8 mouse cellular contexts compared by ENCODE assay signal in the genomic region with DNA sequence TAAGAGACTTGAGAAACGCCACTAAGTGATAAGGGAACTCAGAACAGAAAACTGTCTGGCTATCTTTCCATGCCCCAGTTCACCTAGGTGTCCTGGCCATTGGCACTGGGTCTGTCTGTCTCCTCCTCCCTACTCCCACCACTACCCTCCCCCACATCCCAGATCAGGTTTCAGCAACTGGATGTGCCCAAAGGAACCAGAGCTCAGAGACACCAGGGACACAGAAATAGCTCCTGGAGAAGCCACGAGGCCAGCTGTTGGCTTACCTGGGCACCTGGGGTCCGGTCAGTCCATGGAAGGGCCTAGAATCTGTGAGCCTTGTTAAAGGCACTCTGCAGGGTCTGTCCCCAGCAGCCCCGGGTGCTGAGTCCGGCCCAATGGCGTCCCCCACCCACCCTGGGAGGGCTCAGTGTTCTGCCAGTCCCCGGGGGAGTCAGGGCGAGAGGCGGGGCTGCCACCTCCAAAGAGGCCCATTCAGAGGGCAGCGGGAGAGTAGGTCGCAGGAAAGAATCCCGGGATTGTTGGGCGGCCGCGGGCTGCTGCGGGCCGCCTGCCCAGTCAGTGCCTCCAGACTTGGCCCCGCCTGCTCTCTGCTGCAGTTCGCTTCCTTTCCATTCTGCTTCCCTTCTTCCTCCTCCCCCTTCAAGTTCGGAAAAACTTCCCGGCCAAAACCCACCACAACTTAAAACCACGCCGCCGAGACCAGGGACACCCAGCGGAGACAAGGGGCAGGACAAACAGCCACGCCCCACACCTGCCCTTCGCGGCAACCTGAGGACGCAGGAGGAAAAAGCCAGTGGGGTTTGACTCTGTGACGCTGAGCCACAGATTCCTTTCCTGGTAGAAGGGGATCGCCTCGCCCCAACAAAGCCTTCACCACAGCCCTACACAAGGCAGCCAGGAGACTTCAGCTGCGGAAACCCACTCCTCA.
DNase-seq lines count a peak whose midpoint lies in the region; ATAC-seq and TF ChIP-seq lines count a peak whose summit lies in the region.

No protein-coding gene starts in this region.

- H3ac ChIP-seq in C2C12 (ENCODE audit: control insufficient read depth, insufficient read length, low read depth), result peak overlapping the region; percentile 77

- 0 out of 2 replicates have a peak overlapping the region, but pooled peaks have one; percentile 40 for H3K27ac ChIP-seq in liver, embryonic 16.5 days (ENCODE audit: low read length)
- H3K27ac ChIP-seq in neural tube, embryonic 13.5 days (replicated peaks), result peak overlapping the region; percentile 74

- peak overlapping the region; percentile 42 for H3K4me2 ChIP-seq in liver, embryonic 16.5 days (ENCODE audit: low read depth, low read length)
- H3K4me2 ChIP-seq in neural tube, embryonic 13.5 days, result peak overlapping the region; percentile 76

- no peaks in the 10 kb centered on the region for H3K9me3 ChIP-seq in liver, embryonic 16.5 days (replicated peaks; ENCODE audit: control insufficient read depth, low read length)
- no peaks in the 10 kb centered on the region for H3K9me3 ChIP-seq in neural tube, embryonic 13.5 days

- no peak for TF ChIP-seq CTCF in C2C12 (IDR thresholded peaks at IDR 0.05; ENCODE audit: control insufficient read depth, insufficient read depth, insufficient read length)

- no peaks in the 10 kb centered on the region for H3K27me3 ChIP-seq in C2C12 (ENCODE audit: control insufficient read depth, insufficient read depth, insufficient read length)
- no peaks in the 10 kb centered on the region for H3K27me3 ChIP-seq in liver, embryonic 16.5 days (ENCODE audit: control insufficient read depth, insufficient read depth, low read depth, low read length)
- H3K27me3 ChIP-seq in neural tube, embryonic 13.5 days, result peaks cover 5% of the 10 kb centered on the region

- no peaks in the 10 kb centered on the region; the same call in 1 of the 2 replicates for H3K4me1 ChIP-seq in liver, embryonic 16.5 days (ENCODE audit: control insufficient read depth, low read depth, low read length)
- H3K4me1 ChIP-seq in neural tube, embryonic 13.5 days (replicated peaks), result peaks cover 38% of the 10 kb centered on the region

- peak; percentile 82 for ATAC-seq in frontal cortex, adult (ENCODE audit: low TSS enrichment)
- peak; percentile 61 for ATAC-seq in liver, embryonic 16.5 days (ENCODE audit: low read depth)
- peak; percentile 86 for ATAC-seq in neural tube, embryonic 13.5 days (ENCODE audit: low read depth)

- H3K79me2 ChIP-seq in C2C12 (ENCODE audit: control insufficient read depth, insufficient read depth), result peaks cover 65% of the 10 kb centered on the region

- peak; percentile 40 for DNase-seq in cerebellum, adult 8-10 months
- peak; percentile 56 for DNase-seq in heart, postnatal 25 days (ENCODE audit: low spot score)
- DNase-seq in layer of hippocampus, adult 18-20 months (ENCODE audit: low spot score in 2 of 2), result peak; percentile 69 to 79
- peak; percentile 45 for DNase-seq in thymus, postnatal 4 days

- peak overlapping the region; percentile 23; the same call in 1 of the 2 replicates for H3K9ac ChIP-seq in liver, embryonic 16.5 days (ENCODE audit: low read depth, low read length)
- H3K9ac ChIP-seq in neural tube, embryonic 13.5 days, result peak overlapping the region; percentile 67

- peaks cover 28% of the 10 kb centered on the region for H3K36me3 ChIP-seq in C2C12 (ENCODE audit: control insufficient read depth, insufficient read depth)
- no peaks in the 10 kb centered on the region for H3K36me3 ChIP-seq in liver, embryonic 16.5 days (ENCODE audit: control insufficient read depth, insufficient read depth)
- H3K36me3 ChIP-seq in neural tube, embryonic 13.5 days, result no peaks in the 10 kb centered on the region

- intact Hi-C loops in heart, postnatal 25 days (cut with DNase I), result loop anchor here (2.0 to 5.0 kb wide), 2 partner anchors 18 to 54 kb away; no protein-coding TSS in a partner anchor

- peaks cover 45% of the 10 kb centered on the region for H3K79me3 ChIP-seq in C2C12 (ENCODE audit: low read depth)

- H3K4me3 ChIP-seq in C2C12 (ENCODE audit: insufficient read depth, poor library complexity, severe bottlenecking), result peak overlapping the region; percentile 63
- peak overlapping the region; percentile 41 for H3K4me3 ChIP-seq in liver, embryonic 16.5 days (ENCODE audit: low read depth, low read length)
- peak overlapping the region; percentile 41 for H3K4me3 ChIP-seq in neural tube, embryonic 13.5 days

- 3% methylated on average over 33 of the region's 33 CpGs for WGBS in liver, embryonic 16.5 days (ENCODE audit: insufficient replicate concordance)
- under 1% methylated on average over 33 of the region's 33 CpGs for WGBS in neural tube, embryonic 13.5 days

TF ChIP-seq in C2C12, 6 proteins besides CTCF, POLR2A, EP300 and RAD21:
- TF ChIP-seq MYOG (IDR thresholded peaks at IDR 0.05; ENCODE audit: control insufficient read depth, extremely low read depth, insufficient read length) (no peak), MAX (IDR thresholded peaks at IDR 0.05) (peak; percentile 3)

Comparison
In these comparisons a context has a peak if more than half of its experiments do, and no peak if none do; other contexts are left out.
1. Peak in every context shown above with its lines: DNase-seq, ATAC-seq, H3K4me3 ChIP-seq and H3K27ac ChIP-seq.